Mouse (Mus musculus) right cerebral cortex, adult 18-20 months (tissue): ENCODE data around the gene Dip2c.

Experiments used
- DNase-seq: peaks from one replicate; pipeline ENCODE4 v3.0.0; 2022; ENCODE audit warnings: mixed read lengths

The Dip2c gene

GRCm38 (mm10) chr13:9684153-9684923 lies 408.0 kb downstream of the Dip2c start:
- no peak for DNase-seq

GRCm38 (mm10) chr13:9686261-9686660 lies 409.9 kb downstream of the Dip2c start:
- no peak for DNase-seq

- no peak for DNase-seq
Measured at GRCm38 (mm10) chr13:9686765-9687164, 410.4 kb downstream of the Dip2c start.

- no peak for DNase-seq
Measured at GRCm38 (mm10) chr13:9689366-9689765, 413.0 kb downstream of the Dip2c start.

- DNase-seq, result no peak
Measured at GRCm38 (mm10) chr13:9692876-9693275, 416.5 kb downstream of the Dip2c start.

- DNase-seq, result no peak
Measured at GRCm38 (mm10) chr13:9694651-9695050, 418.3 kb downstream of the Dip2c start.

- DNase-seq, result no peak
Measured at GRCm38 (mm10) chr13:9695403-9695802, 419.1 kb downstream of the Dip2c start.

- no peak for DNase-seq
Measured at GRCm38 (mm10) chr13:9695809-9696208, 419.5 kb downstream of the Dip2c start.

- DNase-seq, result no peak
Measured at GRCm38 (mm10) chr13:9697340-9697739, 421.0 kb downstream of the Dip2c start.

GRCm38 (mm10) chr13:9702615-9703235 lies 426.4 kb downstream of the Dip2c start:
- no peak for DNase-seq

GRCm38 (mm10) chr13:9706720-9707119 lies 430.4 kb downstream of the Dip2c start:
- DNase-seq, result no peak

GRCm38 (mm10) chr13:9708433-9709240 lies 432.3 kb downstream of the Dip2c start:
- no peak for DNase-seq

- DNase-seq, result no peak
Measured at GRCm38 (mm10) chr13:9712409-9712808, 436.1 kb downstream of the Dip2c start.

- DNase-seq, result no peak
Measured at GRCm38 (mm10) chr13:9712971-9713370, 436.6 kb downstream of the Dip2c start.

- no peak for DNase-seq
Measured at GRCm38 (mm10) chr13:9713462-9714134, 437.3 kb downstream of the Dip2c start.

GRCm38 (mm10) chr13:9715224-9715623 lies 438.9 kb downstream of the Dip2c start:
- DNase-seq, result no peak
